Mouse (Mus musculus): ENCODE data around the gene Ccdc88a. TPM values are rescaled to one million over a fixed set of nuclear protein-coding genes. Genes with fewer than 3 reads are reported as not detected.

Ccdc88a gene
- polyA plus RNA-seq, 1 experiment from 2014 or later: 3.8 TPM

- no peak for ATAC-seq (ENCODE audit: insufficient read depth)
- WGBS (ENCODE audit: insufficient replicate concordance): 62% methylated on average over 2 of the region's 2 CpGs
Observed at GRCm38 (mm10) chr11:29448741-29449140, 75.3 kb downstream of the Ccdc88a start.

GRCm38 (mm10) chr11:29474676-29475075 lies 101.2 kb downstream of the Ccdc88a start:
- Histone ChIP-seq H3K9ac (no peak overlapping the region), H3K36me3 (replicated peaks) (0 out of 2 replicates have a peak, but pooled peaks cover 6% of the 10 kb centered on the region), H3K27me3 (no peaks in the 10 kb centered on the region), H3K4me2 (no peak overlapping the region), H3K4me3 (replicated peaks) (no peak overlapping the region), H3K27ac (replicated peaks) (no peak overlapping the region), H3K9me3 (replicated peaks) (no peaks in the 10 kb centered on the region), H3K4me1 (replicated peaks) (no peaks in the 10 kb centered on the region)
- no peak for ATAC-seq (ENCODE audit: insufficient read depth)

More at GRCm38 (mm10) chr11:29448741-29449140, 75.3 kb downstream of the Ccdc88a start:
- Histone ChIP-seq H3K27me3 (no peaks in the 10 kb centered on the region), H3K4me2 (no peak overlapping the region), H3K4me1 (replicated peaks) (no peaks in the 10 kb centered on the region), H3K4me3 (replicated peaks) (no peak overlapping the region), H3K36me3 (replicated peaks) (no peaks in the 10 kb centered on the region), H3K9ac (no peak overlapping the region), H3K27ac (replicated peaks) (no peak overlapping the region), H3K9me3 (replicated peaks) (no peaks in the 10 kb centered on the region)

GRCm38 (mm10) chr11:29493135-29493534 lies 119.7 kb downstream of the Ccdc88a start:
- no peak overlapping the region for H3K4me2 ChIP-seq
- WGBS (ENCODE audit: insufficient replicate concordance): 64% methylated on average over 1 of the region's 1 CpGs
- no peaks in the 10 kb centered on the region for H3K27me3 ChIP-seq
- H3K9ac ChIP-seq: no peak overlapping the region
- peaks cover 3% of the 10 kb centered on the region; the same call in 1 of the 2 replicates for H3K4me1 ChIP-seq (replicated peaks)
- H3K4me3 ChIP-seq (replicated peaks): no peak overlapping the region
- no peak for ATAC-seq (ENCODE audit: insufficient read depth)
- no peak overlapping the region for H3K27ac ChIP-seq (replicated peaks)
- no peaks in the 10 kb centered on the region for H3K9me3 ChIP-seq (replicated peaks)
- H3K36me3 ChIP-seq (replicated peaks): no peaks in the 10 kb centered on the region; the same call in 1 of the 2 replicates

DNA sequence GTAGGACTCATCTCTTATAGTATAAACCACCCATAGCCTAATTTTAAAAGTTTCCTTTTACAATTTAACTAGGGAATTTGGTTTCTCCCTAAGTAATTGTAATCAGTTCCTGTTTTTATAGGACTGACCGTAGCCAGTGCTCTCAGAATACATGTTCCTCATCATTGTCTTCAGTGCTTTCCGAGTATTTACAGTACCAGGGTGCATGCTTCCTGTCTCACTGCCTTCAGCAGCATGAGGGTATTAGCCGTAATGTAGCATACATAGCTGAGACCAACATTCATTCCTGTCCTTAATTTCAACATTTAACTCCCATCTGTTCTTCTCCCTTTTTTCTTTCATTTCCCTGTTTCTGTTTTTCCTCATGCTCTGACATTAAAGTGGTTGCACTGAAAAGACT lies 123.5 kb downstream of the Ccdc88a start:
- WGBS (ENCODE audit: insufficient replicate concordance): 67% methylated on average over 3 of the region's 3 CpGs
- H3K9me3 ChIP-seq (replicated peaks): no peaks in the 10 kb centered on the region
- ATAC-seq (ENCODE audit: insufficient read depth): no peak

DNA sequence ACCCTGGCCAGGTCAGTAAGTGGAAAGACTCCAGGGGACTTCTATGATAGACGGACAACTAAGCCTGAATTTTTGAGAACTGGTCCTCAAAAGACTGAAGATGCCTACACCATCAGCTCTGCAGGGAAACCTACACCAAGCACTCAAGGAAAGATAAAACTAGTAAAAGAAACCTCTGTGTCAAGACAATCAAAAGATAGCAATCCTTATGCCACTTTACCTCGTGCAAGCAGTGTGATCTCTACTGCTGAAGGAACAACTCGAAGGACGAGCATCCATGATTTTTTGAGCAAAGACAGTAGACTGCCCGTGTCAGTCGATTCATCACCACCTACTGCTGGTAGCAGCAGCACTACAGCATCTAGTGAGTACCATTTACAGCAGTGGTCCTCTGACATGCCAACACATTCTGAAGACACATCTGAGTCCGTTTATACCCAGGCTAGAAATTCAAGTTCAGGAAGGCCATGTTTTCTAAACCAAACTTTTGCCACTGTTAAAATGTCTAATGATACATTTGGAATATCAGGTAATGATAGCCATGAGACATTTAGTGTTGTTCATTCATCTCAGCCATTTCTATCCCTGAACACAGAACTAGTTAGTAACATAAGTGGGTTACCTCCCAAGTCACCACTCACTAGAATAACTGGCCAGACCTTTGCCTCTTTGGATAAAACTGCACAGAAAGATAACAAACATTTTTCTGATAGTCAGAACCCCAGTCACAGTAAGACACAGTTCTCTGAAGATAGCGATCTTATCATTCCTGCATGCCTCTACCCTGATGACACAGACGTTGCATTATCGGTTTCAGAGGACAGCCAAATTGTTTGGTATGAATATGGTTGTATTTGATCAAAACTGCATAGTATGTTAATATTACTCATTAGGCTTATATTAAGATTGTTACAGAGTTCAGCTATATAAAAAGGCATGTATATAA lies 130.8 kb downstream of the Ccdc88a start:
- peak; percentile 84 for ATAC-seq (ENCODE audit: insufficient read depth)
- H3K9me3 ChIP-seq (replicated peaks): no peaks in the 10 kb centered on the region
- H3K4me1 ChIP-seq (replicated peaks): peaks cover 16% of the 10 kb centered on the region
- H3K4me3 ChIP-seq (replicated peaks): no peak overlapping the region
- no peaks in the 10 kb centered on the region for H3K27me3 ChIP-seq
- peak overlapping the region; percentile 48 for H3K27ac ChIP-seq (replicated peaks)
- no peak overlapping the region for H3K9ac ChIP-seq
- WGBS (ENCODE audit: insufficient replicate concordance): 49% methylated on average over 10 of the region's 10 CpGs
- H3K36me3 ChIP-seq (replicated peaks): 0 out of 2 replicates have a peak, but pooled peaks cover 4% of the 10 kb centered on the region
- peak overlapping the region; percentile 6 for H3K4me2 ChIP-seq

More for the DNA sequence above, 123.5 kb downstream of the Ccdc88a start:
- Histone ChIP-seq H3K27me3 (no peaks in the 10 kb centered on the region), H3K4me3 (replicated peaks) (no peak overlapping the region), H3K36me3 (replicated peaks) (0 out of 2 replicates have a peak, but pooled peaks cover 4% of the 10 kb centered on the region), H3K9ac (no peak overlapping the region), H3K27ac (replicated peaks) (no peak overlapping the region), H3K4me1 (replicated peaks) (peaks cover 3% of the 10 kb centered on the region; the same call in 1 of the 2 replicates), H3K4me2 (no peak overlapping the region)

GRCm38 (mm10) chr11:29504899-29505625 lies 131.6 kb downstream of the Ccdc88a start:
- Histone ChIP-seq H3K4me1 (replicated peaks) (peaks cover 16% of the 10 kb centered on the region), H3K9ac (no peak overlapping the region), H3K4me3 (replicated peaks) (no peak overlapping the region), H3K9me3 (replicated peaks) (no peaks in the 10 kb centered on the region), H3K4me2 (peak overlapping the region; percentile 6), H3K27ac (replicated peaks) (peak overlapping the region; percentile 48; the same call in 1 of the 2 replicates), H3K36me3 (replicated peaks) (no peaks in the 10 kb centered on the region), H3K27me3 (no peaks in the 10 kb centered on the region)
- peak; percentile 58 for ATAC-seq (ENCODE audit: insufficient read depth)
- 36% methylated on average over 2 of the region's 2 CpGs for WGBS (ENCODE audit: insufficient replicate concordance)

DNA sequence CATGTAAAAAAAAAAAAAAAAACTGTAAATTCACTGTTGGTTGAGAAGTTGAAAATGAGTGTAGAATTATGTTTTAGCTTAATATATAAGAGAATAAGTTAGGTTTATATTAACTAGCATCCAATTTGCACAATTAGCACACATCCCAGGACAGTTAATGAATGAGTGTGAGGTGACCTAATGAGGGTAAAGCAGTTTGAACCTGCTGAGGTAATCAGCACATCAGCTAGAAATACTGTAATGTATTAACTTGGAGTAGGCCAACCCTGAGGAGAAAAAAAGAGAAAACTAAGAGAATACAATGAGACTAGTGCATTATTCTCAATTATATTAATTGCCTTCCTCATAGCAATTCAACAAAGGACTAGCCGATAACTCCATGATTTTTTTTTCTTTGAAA lies 136.0 kb downstream of the Ccdc88a start:
- H3K4me2 ChIP-seq: no peak overlapping the region
- H3K9ac ChIP-seq: no peak overlapping the region
- no peak for ATAC-seq (ENCODE audit: insufficient read depth)
- no peak overlapping the region for H3K4me3 ChIP-seq (replicated peaks)
- 85% methylated on average over 1 of the region's 1 CpGs for WGBS (ENCODE audit: insufficient replicate concordance)
- H3K9me3 ChIP-seq (replicated peaks): no peaks in the 10 kb centered on the region
- H3K4me1 ChIP-seq (replicated peaks): peaks cover 15% of the 10 kb centered on the region
- H3K27me3 ChIP-seq: no peaks in the 10 kb centered on the region
- H3K36me3 ChIP-seq (replicated peaks): peaks cover 20% of the 10 kb centered on the region
- no peak overlapping the region for H3K27ac ChIP-seq (replicated peaks)

DNA sequence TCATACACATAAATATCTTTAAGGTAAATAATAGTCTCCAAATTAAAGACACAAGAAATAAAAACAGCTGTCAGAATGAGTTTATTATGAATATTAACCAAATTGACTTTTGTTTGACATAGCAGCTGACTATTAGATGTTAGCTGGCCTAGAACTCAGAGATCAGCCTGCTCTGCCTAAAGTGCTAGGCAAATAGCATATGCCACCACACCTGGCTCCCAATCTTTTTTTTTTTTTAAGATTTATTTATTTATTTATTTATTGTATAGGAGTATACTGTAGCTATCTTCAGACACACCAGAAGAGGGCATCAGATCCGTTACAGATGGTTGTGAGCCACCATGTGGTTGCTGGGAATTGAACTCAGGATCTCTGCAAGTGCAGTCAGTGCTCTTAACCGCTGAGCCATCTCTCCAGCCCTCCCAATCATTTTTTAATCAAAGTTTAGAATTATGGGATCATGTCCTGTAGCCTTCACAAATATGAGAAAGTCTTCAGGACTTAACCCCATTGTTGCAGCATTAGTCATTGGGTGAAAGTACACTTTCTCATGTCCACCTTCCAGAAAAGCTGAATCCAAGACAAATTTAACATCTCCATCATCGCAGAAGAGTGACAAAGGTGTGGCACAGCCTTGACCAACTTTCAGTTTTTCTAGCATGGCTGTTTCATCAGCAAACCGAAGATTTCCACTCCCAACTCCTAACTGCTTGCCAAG lies 139.5 kb downstream of the Ccdc88a start:
- Histone ChIP-seq H3K4me3 (replicated peaks) (no peak overlapping the region), H3K27me3 (no peaks in the 10 kb centered on the region), H3K9ac (no peak overlapping the region), H3K36me3 (replicated peaks) (peaks cover 20% of the 10 kb centered on the region), H3K4me1 (replicated peaks) (peaks cover 15% of the 10 kb centered on the region), H3K4me2 (no peak overlapping the region), H3K27ac (replicated peaks) (no peak overlapping the region), H3K9me3 (replicated peaks) (no peaks in the 10 kb centered on the region)
- no peak for ATAC-seq (ENCODE audit: insufficient read depth)
- 80% methylated on average over 4 of the region's 4 CpGs for WGBS (ENCODE audit: insufficient replicate concordance)

- WGBS (ENCODE audit: insufficient replicate concordance): 4% methylated on average over 10 of the region's 10 CpGs
- Histone ChIP-seq H3K36me3 (replicated peaks) (peaks cover 20% of the 10 kb centered on the region), H3K9me3 (replicated peaks) (no peaks in the 10 kb centered on the region), H3K4me1 (replicated peaks) (peaks cover 15% of the 10 kb centered on the region), H3K27ac (replicated peaks) (peak overlapping the region; percentile 87), H3K4me2 (peak overlapping the region; percentile 77), H3K4me3 (replicated peaks) (peak overlapping the region; percentile 85), H3K27me3 (no peaks in the 10 kb centered on the region), H3K9ac (peak overlapping the region; percentile 83)
- ATAC-seq (ENCODE audit: insufficient read depth): no peak
Observed at GRCm38 (mm10) chr11:29514325-29514681, 140.8 kb downstream of the Ccdc88a start.

DNA sequence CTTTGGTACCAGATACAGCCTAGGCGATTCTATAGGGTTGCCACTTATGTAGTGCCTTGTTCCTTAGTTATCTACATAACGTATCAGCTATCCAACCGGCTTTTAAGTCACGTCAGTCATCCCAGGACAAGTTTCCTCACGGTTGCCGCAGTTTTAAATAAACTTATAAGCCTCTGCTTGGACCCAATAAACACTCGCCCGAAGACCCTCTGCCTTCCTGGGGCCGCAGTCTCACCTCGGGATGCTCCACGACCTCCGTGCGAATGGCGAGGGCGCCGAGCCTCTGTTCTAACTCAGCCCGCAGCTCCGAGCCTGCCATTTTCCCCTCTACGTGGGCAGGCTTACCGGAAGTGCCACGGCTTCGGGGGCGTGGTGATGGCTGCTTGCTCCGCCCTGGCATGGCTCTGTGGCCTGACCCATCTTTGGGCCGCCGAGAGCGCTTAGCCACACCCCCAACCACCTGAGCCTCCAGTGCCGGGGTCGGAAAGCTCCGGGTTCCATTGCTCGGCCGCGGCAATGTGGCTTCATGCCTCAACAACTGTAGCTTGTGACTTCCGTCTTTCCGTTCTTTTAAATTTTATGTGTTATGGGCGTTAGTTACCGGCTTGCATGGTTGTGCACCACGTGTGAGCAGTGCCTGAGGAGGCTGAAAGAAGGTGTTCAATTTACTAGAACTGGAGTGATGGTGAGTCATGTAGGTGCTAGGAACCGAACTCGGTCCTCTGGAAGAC lies 141.4 kb downstream of the Ccdc88a start, which contains the start of gene Prorsd1:
Prorsd1 (minus strand) TSS at position 352 of the 731 bp plus-strand sequence.
- Histone ChIP-seq H3K9ac (peak within 1 kb of the TSS; percentile 83), H3K4me3 (replicated peaks) (peak within 1 kb of the TSS; percentile 85), H3K9me3 (replicated peaks) (no peaks in the 10 kb centered on the region), H3K27ac (replicated peaks) (peak within 1 kb of the TSS; percentile 87), H3K4me2 (peak within 1 kb of the TSS; percentile 77), H3K4me1 (replicated peaks) (peaks cover 15% of the 10 kb centered on the region), H3K36me3 (replicated peaks) (peaks cover 20% of the 10 kb centered on the region), H3K27me3 (no peaks in the 10 kb centered on the region)
- peak; percentile 100 for ATAC-seq (ENCODE audit: insufficient read depth)
- WGBS (ENCODE audit: insufficient replicate concordance): 1% methylated on average over 40 of the region's 40 CpGs

All from liver, embryonic 15.5 days (tissue).